Mouse (Mus musculus) liver, embryonic 14.5 days (tissue): Measurements from ENCODE around the gene Dph3. TPM values are rescaled to one million over a fixed set of nuclear protein-coding genes. Genes with fewer than 3 reads are reported as not detected.
A peak's percentile ranks its signal among the peaks of the same experiment; 100 is the strongest.
"Not testable (repeated sequence)": the region's sequence is repeated elsewhere in the genome, so short reads cannot be mapped to it uniquely, and the experiment has no call there.

Experiments
- ATAC-seq: fragments of 200-750 bp; cut with Nextera tagmentation; 2 replicates; pipeline ENCODE4 v1.8.0; 2017; ENCODE audit warnings: moderate number of reproducible peaks, mild to moderate bottlenecking, moderate library complexity; ENCODE audit not compliant: insufficient read depth
- DNase-seq, 3 experiments: peaks; one replicate each; pipeline ENCODE4 v3.0.0-alpha.2; 2012 to 2013; ENCODE audit warnings: low read depth in 3 of 3, low spot score in 3 of 3
- H3K27ac ChIP-seq: fragments of 300-500 bp; sonication (generic); 2 replicates; pipeline ENCODE4 v1.5.1; 2014; ENCODE audit warnings: moderate library complexity, mild to moderate bottlenecking, control low read depth, inconsistent platforms
- H3K27me3 ChIP-seq: fragments of 300-500 bp; sonication (generic); 2 replicates; pipeline ENCODE4 v1.6.1; 2014; ENCODE audit warnings: mild to moderate bottlenecking, low read length, moderate library complexity; ENCODE audit not compliant: control insufficient read depth, insufficient read depth
- H3K36me3 ChIP-seq: fragments of 300-500 bp; sonication (generic); replicated peaks from 2 replicates; pipeline ENCODE4 v1.6.1; 2014; ENCODE audit warnings: low read depth; ENCODE audit not compliant: control insufficient read depth, insufficient read depth
- H3K4me1 ChIP-seq, 2 experiments: fragments of 200-500 bp in 1 of 2; fragments of 300-500 bp in 1 of 2; sonication (generic) in 1 of 2; replicated peaks; 2 replicates each; pipeline ENCODE4 v1.6.1; 2012 to 2014; ENCODE audit warnings: antibody characterized with exemption in 1 of 2, inconsistent platforms in 1 of 2, low read length in 1 of 2; ENCODE audit not compliant: control insufficient read depth in 2 of 2, insufficient read depth in 2 of 2
- H3K4me2 ChIP-seq: fragments of 300-500 bp; sonication (generic); 2 replicates; pipeline ENCODE4 v1.6.1; 2014; ENCODE audit warnings: low read depth, mild to moderate bottlenecking, control low read depth, moderate library complexity
- H3K4me3 ChIP-seq, 2 experiments: fragments of 200-500 bp in 1 of 2; fragments of 300-500 bp in 1 of 2; sonication (generic) in 1 of 2; 2 replicates each; pipeline ENCODE4 v1.5.1; 2012 to 2014; ENCODE audit warnings: low read depth in 2 of 2, low read length in 2 of 2, mild to moderate bottlenecking in 2 of 2, control low read depth in 1 of 2, inconsistent platforms in 1 of 2, moderate library complexity in 1 of 2; ENCODE audit not compliant: insufficient read depth in 1 of 2
- H3K9ac ChIP-seq: fragments of 300-500 bp; sonication (generic); replicated peaks from 2 replicates; pipeline ENCODE4 v1.6.1; 2014; ENCODE audit warnings: mild to moderate bottlenecking, control low read depth, moderate library complexity
- H3K9me3 ChIP-seq: fragments of 300-500 bp; sonication (generic); 2 replicates; pipeline ENCODE4 v1.6.1; 2016; ENCODE audit warnings: low read length, mixed read lengths; ENCODE audit not compliant: control insufficient read depth
- CTCF ChIP-seq: IDR thresholded peaks from 2 replicates; pipeline ENCODE4 v1.5.1; 2016; ENCODE audit warnings: antibody characterized with exemption, low read depth, control low read depth
- EP300 ChIP-seq: IDR thresholded peaks from 2 replicates; pipeline ENCODE4 v1.6.1; 2016; ENCODE audit warnings: antibody characterized with exemption, low read depth
- WGBS: fragments of 180-500 bp; shearing (Covaris S2); extraction: QIAGEN DNeasy Blood & Tissue Kit; methylation state at CpG from one replicate; pipeline ENCODE4 v1.1.7; 2014; ENCODE audit not compliant: insufficient replicate concordance; 5-methylcytosine and 5-hydroxymethylcytosine counted together
- polyA plus RNA-seq, 2 experiments: library from polyadenylated mRNA; depleted of rRNA in 1 of 2; stranded (reverse) in 1 of 2; unstranded in 1 of 2; fragments of >200 nt; fragmentation: Nextera tagmentation in 1 of 2; extraction: Ambion mirVana in 1 of 2; gene quantifications; 2 replicates each; pipeline versions ENCODE4 v1.2.1 to v1.2.3; 2012 to 2014

Gene Dph3
- polyA plus RNA-seq, 2 experiments = 29.5 to 87.1 TPM

DNA sequence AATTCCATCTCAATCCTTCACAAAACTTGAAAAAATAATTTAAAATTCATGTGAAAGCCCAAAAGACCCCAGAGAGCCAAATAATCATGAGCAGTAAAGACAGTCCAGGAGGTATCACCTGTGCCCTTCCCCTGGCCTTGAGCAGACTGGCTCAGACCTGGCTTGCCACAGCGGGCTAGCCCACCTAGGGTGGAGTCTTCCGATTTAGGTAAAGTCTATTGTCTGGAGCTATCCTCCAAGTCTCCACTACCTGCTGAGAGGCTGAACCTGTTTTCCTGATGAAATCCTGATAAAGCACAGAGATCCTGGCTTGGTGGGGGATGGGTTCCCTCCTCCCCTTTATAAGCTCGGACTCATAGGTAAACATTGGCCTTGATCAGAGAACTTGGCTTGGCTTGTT is 38.7 kb upstream of the Dph3 start:
- DNase-seq = no peak

DNA sequence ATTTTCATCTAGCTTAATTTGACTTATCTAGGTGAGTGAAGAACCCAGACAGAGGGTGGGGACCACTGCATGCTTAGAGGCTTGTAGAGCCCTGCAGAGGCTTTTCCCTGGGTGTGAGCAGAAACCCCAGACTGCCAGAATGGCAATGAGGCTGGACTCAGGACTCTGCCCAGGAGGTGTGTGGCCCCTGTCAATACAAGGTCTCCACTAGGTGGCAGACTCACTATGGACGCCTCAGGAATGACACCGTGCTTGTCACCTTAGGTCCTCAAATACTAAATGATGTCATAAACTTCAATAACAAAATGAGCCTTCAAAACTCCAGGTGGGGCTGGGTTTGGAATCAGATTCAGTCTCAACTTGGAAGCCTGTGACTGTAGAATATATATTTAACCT is 36.4 kb upstream of the Dph3 start:
- Histone ChIP-seq H3K36me3 (no peaks in the 10 kb centered on the region), H3K9me3 (no peaks in the 10 kb centered on the region), H3K4me3 (no peak overlapping the region), H3K4me2 (no peak overlapping the region), H3K9ac (no peak overlapping the region), H3K27ac (no peak overlapping the region), H3K4me1 (no peaks in the 10 kb centered on the region), H3K27me3 (no peaks in the 10 kb centered on the region)
- peak; percentile 68 for ATAC-seq
- 20% methylated on average over 2 of the region's 2 CpGs for WGBS
- peak in 2 of 3 experiments; percentile 48 to 56 for DNase-seq
- TF ChIP-seq CTCF = peak; percentile 92
- no peak for TF ChIP-seq EP300

More for the DNA sequence above, 38.7 kb upstream of the Dph3 start:
- Histone ChIP-seq H3K4me3 (no peak overlapping the region), H3K36me3 (no peaks in the 10 kb centered on the region), H3K4me2 (no peak overlapping the region), H3K27ac (no peak overlapping the region), H3K4me1 (0 out of 4 replicates have a peak, but pooled peaks cover 0 to 2% of the 10 kb centered on the region in 2 experiments), H3K27me3 (no peaks in the 10 kb centered on the region), H3K9me3 (no peaks in the 10 kb centered on the region), H3K9ac (no peak overlapping the region)
- WGBS = 65% methylated on average over 3 of the region's 3 CpGs
- no peak for ATAC-seq
- no peak for TF ChIP-seq EP300
- no peak for TF ChIP-seq CTCF

- H3K9ac ChIP-seq = no peak overlapping the region
Measured at GRCm38 (mm10) chr14:32120940-32121919, 35.7 kb upstream of the Dph3 start.

DNA sequence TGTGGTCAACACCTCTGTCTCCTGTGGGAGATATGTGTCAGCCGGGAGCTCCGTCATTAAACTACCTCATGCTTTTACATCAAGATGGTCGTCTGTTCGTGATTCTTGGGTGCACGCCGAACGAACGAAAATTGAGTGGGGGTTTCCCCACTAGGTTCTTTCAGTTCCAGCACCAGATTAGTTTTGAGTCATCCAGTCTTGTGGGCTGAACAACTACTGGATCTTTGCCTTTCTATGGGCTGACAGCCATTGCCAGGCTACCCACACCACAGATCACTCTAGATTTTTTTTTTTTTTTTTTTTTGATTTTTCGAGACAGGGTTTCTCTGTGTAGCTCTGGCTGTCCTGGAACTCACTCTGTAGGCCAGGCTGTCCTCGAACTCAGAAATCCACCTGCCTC is 26.6 kb upstream of the Dph3 start:
- 77% methylated on average over 10 of the region's 10 CpGs for WGBS
- not testable (repeated sequence) for H3K4me2 ChIP-seq, H3K27me3 ChIP-seq, H3K4me1 ChIP-seq, H3K36me3 ChIP-seq, H3K9ac ChIP-seq, H3K4me3 ChIP-seq, DNase-seq, ATAC-seq, H3K27ac ChIP-seq, H3K9me3 ChIP-seq

More at GRCm38 (mm10) chr14:32120940-32121919, 35.7 kb upstream of the Dph3 start:
- 63% methylated on average over 11 of the region's 11 CpGs for WGBS
- no peak for DNase-seq
- Histone ChIP-seq H3K4me3 (no peak overlapping the region), H3K4me2 (no peak overlapping the region), H3K4me1 (no peaks in the 10 kb centered on the region), H3K9me3 (no peaks in the 10 kb centered on the region), H3K27ac (no peak overlapping the region), H3K27me3 (no peaks in the 10 kb centered on the region), H3K36me3 (no peaks in the 10 kb centered on the region)
- ATAC-seq = no peak
- no peak for TF ChIP-seq CTCF
- no peak for TF ChIP-seq EP300

DNA sequence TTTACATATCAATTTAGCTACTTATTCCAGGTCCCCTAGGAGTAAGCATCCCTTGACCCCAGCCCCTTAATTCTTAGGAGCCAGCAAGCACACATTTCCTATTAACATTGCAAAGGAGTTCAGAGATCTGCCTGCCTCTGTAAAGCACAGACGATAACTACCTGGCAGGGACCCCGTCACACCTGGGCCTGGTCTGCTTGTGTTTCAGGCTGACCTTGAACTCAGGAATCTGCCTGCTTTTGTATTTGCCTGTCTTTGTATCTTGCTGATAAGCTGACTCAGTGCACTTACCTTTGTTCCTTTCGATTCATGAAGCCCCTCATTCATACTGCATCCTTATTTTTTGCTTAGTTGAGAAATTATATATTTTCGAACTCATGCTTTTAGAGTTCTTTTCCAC is 21.4 kb upstream of the Dph3 start:
- no peak overlapping the region for H3K9ac ChIP-seq
- DNase-seq (no peak), ATAC-seq (no peak)
- no peaks in the 10 kb centered on the region for H3K9me3 ChIP-seq
- no peak overlapping the region for H3K27ac ChIP-seq
- no peak overlapping the region for H3K4me3 ChIP-seq
- no peak overlapping the region for H3K4me2 ChIP-seq
- 72% methylated on average over 4 of the region's 4 CpGs for WGBS
- peaks cover 0 to 3% of the 10 kb centered on the region in 2 experiments; a peak in 2 of 4 replicates for H3K4me1 ChIP-seq
- no peak for TF ChIP-seq CTCF
- no peak for TF ChIP-seq EP300
- peaks cover 4% of the 10 kb centered on the region; the same call in 1 of the 2 replicates for H3K36me3 ChIP-seq
- no peaks in the 10 kb centered on the region for H3K27me3 ChIP-seq
